Mouse (Mus musculus) megakaryocyte, embryonic 14.5 days (primary cell): ENCODE measurements at regions not wholly inside any gene's neighbourhood (a gene's known extent, or its start where the extent isn't known, plus 50 kb on each side); places are given as distances from the start of the nearest gene placed in this dataset.

Experiments used
- FLI1 ChIP-seq: IDR thresholded peaks from 2 replicates; pipeline ENCODE4 v1.6.1; 2012; ENCODE audit warnings: low read length, inconsistent platforms, mixed read lengths
- GATA1 ChIP-seq: IDR thresholded peaks from 3 replicates; pipeline ENCODE4 v1.6.1; 2012; ENCODE audit warnings: mixed read lengths, low read length, inconsistent platforms, borderline replicate concordance

- TF ChIP-seq FLI1 (no peak), GATA1 (no peak)
Observed at GRCm38 (mm10) chr5:120034499-120035077, 81.7 kb upstream of the Rbm19 start.
